Mouse (Mus musculus) kidney, adult 2 months (tissue): ENCODE data around the gene Smarca2.

Experiments
- CTCF ChIP-seq: fragments of 200-500 bp; conservative IDR thresholded peaks from 2 replicates; pipeline ENCODE4 v1.5.1; 2011; ENCODE audit warnings: low read depth, mild to moderate bottlenecking, control low read depth, low read length, moderate library complexity, mixed read lengths; ENCODE audit not compliant: insufficient read depth, insufficient read length
- POLR2A ChIP-seq: fragments of 200-500 bp; IDR thresholded peaks from one replicate; pipeline ENCODE4 v1.6.1; 2011; ENCODE audit warnings: low read depth, low read length, control low read depth

- TF ChIP-seq CTCF (no peak), POLR2A (no peak)
Observed at GRCm38 (mm10) chr19:26640556-26640955, 35.7 kb downstream of the Smarca2 start.
